Mouse (Mus musculus) right cerebral cortex, adult 18-20 months (tissue): ENCODE data around the gene Gpn3.

Experiments
- DNase-seq: peaks from one replicate; pipeline ENCODE4 v3.0.0; 2022; ENCODE audit warnings: mixed read lengths

Gene Gpn3

GRCm38 (mm10) chr5:122423083-122423482 is 51.4 kb downstream of the Gpn3 start:
- no peak for DNase-seq

- no peak for DNase-seq
Measured at GRCm38 (mm10) chr5:122425550-122425949, 53.9 kb downstream of the Gpn3 start.

DNA sequence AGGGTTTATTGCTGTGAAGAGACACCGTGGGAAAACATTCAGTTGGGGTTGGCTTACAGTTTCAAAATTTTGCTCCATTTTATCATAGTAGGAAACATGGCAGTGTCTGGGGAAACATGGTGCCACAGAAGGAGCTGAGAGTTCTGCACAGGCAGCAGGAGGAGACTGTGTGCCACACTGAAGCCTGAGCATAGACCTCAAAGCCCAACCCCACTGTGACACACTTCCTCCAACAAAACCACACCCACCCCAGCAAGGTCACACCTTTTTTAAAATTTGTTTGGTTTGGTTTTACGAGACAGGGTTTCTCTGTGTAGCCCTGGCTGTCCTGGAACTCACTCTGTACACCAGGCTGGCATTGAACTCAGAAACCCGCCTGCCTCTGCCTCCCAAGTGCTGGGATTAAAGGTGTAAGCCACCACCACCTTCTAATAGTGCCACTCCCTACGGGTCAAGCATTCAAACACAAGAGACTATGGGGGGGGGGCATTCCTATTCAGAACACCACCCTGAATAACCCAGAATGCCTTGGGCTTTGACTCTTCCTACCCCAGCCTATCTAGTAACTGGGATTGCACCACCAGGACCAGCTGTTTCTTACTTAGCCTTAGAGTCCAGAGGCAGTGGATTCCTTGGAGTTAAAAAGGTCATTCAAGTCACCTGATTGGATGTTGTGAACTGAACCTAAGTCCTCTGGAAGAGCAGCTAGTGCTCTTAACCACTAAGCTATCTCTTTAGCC is 58.5 kb downstream of the Gpn3 start:
- DNase-seq, result no peak

- no peak for DNase-seq
Measured at GRCm38 (mm10) chr5:122431221-122431620, 59.5 kb downstream of the Gpn3 start.
